Mouse (Mus musculus): ENCODE measurements around the gene Acer3.

GRCm38 (mm10) chr7:98330375-98331002, 9.5 kb upstream of the Acer3 start:
- TF ChIP-seq CTCF (IDR thresholded peaks at IDR 0.05; ENCODE audit: extremely low read depth, insufficient read length, insufficient replicate concordance, low read depth, low read length), result no peak
- TF ChIP-seq POLR2A (IDR thresholded peaks at IDR 0.05; ENCODE audit: low read depth, low read length), result no peak

Measured in small intestine, adult 2 months (tissue).